Mouse (Mus musculus) heart, adult 10 weeks (tissue): ENCODE data around the gene Nmu. TPM values are rescaled to one million over a fixed set of nuclear protein-coding genes. Genes with fewer than 3 reads are reported as not detected.

ENCODE experiments used
- polyA plus RNA-seq: library from polyadenylated mRNA; stranded (reverse); fragments of 350-450 nt; fragmentation: Illumina TruSeq; extraction: RNeasy Lipid Tissue Mini Kit (QIAGEN cat#74804); gene quantifications from one replicate; pipeline ENCODE4 v1.2.3, GENCODE M21; 2014; ENCODE audit warnings: low read depth, low replicate concordance

Gene Nmu
- polyA plus RNA-seq: not detected

GRCm38 (mm10) chr5:76363453-76364104 lies at the start of gene Nmu:
Gene Nmu, minus strand, starts transcription at chr5:76363788.

DNA sequence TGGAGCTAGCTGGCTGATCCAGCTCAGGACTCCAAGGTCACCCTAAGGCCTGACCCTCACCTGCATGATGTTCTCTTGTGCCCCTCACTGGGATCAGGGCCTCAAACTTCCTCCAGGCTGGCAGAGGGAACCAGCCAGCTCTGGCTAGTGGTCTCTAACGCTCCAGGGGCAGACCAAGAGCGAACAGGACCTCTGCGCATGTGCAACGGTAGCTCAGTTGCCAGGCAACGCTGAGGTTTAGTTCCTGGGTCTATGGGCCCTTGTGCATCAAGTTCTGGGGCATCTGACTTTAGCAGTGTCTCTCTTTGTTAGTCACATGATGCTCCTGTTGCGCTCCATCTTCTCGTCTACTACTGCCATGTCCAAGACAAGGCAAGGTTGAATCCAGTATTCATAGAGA lies 32.6 kb downstream of the Nmu start, which contains the start of gene Pdcl2:
Pdcl2 (minus strand) TSS at position 204 of the 400 bp plus-strand sequence.

DNA sequence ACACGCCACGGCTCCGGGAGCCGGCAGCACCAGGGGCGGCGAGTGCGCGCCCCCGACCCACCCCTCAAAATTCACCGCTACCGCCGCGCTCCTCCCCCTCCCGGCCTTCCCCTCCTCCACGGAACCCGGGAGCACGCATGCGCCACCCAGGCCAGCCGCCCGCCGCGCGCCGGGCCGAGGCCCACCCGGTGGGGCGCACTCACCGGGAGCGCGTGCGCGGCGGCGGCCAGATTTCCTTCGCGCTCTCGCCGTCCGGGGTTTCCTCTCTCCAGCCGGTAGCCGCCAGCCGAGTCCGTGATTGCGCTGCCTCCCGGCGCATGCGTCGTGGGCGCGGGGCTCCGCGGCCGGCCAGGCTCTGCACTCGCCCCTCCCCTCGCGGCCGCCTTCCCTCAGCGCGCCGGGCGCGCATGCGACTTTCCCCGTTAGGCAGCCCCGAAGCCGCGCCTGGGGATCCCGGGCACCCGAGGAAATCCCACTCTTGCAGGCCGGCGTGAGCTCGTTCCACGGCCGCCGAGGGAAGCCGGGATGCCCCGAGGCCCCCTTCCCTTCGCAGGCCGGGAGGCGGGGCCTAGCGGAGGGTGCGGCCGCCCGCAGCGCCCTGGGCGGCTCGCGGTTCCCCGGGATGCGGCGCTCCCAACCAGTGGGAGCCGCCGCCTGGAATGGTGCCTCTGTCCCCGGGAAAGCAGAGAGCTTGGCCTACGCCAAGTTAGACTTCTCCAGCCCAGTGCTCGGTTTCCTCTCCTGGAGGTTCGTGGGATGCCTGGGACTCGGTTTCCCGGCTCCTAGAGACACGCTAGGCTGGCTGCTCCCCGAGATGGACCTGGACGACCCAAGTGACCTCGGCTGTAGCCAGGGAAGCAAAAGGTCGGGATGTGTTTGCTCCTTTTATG lies 58.9 kb downstream of the Nmu start, which contains the start of gene Clock:
Clock (minus strand) TSS at position 341 of the 890 bp plus-strand sequence.

Other genes with a start within 250 kb of the Nmu start
- 12.6 TPM for gene Srd5a3, start 223.5 kb downstream of the Nmu start, polyA plus RNA-seq
- gene Tmem165, start 179.9 kb downstream of the Nmu start, polyA plus RNA-seq: 25.7 TPM
- 22.1 TPM for gene Clock, start 59.0 kb downstream of the Nmu start, polyA plus RNA-seq
- gene Pdcl2, start 32.6 kb downstream of the Nmu start, polyA plus RNA-seq: not detected
- gene Gm7271, start 120.3 kb upstream of the Nmu start, polyA plus RNA-seq: not detected
- gene Exoc1, start 165.5 kb upstream of the Nmu start, polyA plus RNA-seq: 20.6 TPM
- gene Cep135, start 224.9 kb upstream of the Nmu start, polyA plus RNA-seq: 3.5 TPM